Mouse (Mus musculus): ENCODE data around the gene Fam19a1. TPM values are rescaled to one million over a fixed set of nuclear protein-coding genes. Genes with fewer than 3 reads are reported as not detected.
A peak's percentile ranks its signal among the peaks of the same experiment; 100 is the strongest.

The Fam19a1 gene
- polyA plus RNA-seq, 1 experiment from 2014 or later: 21.5 TPM

DNA sequence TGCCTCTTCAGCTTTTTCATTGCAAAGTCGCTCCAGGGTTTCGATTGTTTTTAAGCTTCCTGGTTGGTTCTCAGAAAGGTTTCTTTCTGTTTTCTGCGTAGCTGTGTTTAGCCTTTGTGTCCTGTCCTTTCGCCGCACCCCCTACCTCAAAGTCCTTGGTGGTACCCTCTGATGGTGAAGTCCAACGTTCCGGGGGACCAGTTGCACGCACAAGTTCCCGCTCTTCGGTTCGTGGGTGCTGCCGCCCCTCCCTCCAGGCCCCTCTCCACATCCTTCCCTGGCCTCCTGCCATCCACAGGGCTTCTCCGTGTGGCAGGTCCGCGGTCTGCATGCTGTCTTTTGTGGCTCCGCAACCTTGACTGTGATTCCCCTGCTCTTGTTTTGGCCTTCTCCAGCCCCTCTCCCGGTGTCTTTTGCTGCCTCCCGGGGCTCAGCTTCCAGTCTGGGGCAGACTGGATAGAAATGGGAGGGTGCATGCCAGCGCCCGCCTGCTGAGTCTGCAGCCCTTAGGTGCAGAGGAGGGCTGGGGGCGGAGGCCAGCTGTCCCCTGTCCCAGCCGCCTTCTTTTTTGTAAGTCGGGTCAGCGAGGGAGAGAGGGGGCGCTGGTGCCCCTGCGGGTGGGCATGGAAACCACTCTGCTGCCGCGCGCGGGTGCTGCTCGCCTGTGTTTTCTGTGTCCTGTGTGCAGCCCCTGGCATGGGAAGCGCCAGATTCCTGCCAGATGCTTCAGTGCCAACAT lies 3.7 kb downstream of the Fam19a1 start:
- H3K27ac ChIP-seq (replicated peaks; ENCODE audit: low read depth, low read length): peak overlapping the region; percentile 66
- no peaks in the 10 kb centered on the region for H3K36me3 ChIP-seq (ENCODE audit: control insufficient read depth, insufficient read depth, low read length)
- DNase-seq (peak; percentile 82), ATAC-seq (ENCODE audit: low FRiP score, low TSS enrichment) (peak; percentile 82)
- H3K9me3 ChIP-seq (ENCODE audit: control insufficient read depth, low read length): no peaks in the 10 kb centered on the region
- peak overlapping the region; percentile 92 for H3K4me2 ChIP-seq (ENCODE audit: low read length)
- WGBS: under 1% methylated on average over 32 of the region's 32 CpGs
- no peaks in the 10 kb centered on the region for H3K27me3 ChIP-seq (ENCODE audit: control insufficient read depth, insufficient read depth, low read length)
- H3K9ac ChIP-seq (replicated peaks; ENCODE audit: low read length): peak overlapping the region; percentile 75
- peak overlapping the region; percentile 59 for H3K4me3 ChIP-seq (replicated peaks; ENCODE audit: low read depth, low read length)
- peaks cover 18% of the 10 kb centered on the region for H3K4me1 ChIP-seq (ENCODE audit: control insufficient read depth, insufficient read depth, low read length)

DNA sequence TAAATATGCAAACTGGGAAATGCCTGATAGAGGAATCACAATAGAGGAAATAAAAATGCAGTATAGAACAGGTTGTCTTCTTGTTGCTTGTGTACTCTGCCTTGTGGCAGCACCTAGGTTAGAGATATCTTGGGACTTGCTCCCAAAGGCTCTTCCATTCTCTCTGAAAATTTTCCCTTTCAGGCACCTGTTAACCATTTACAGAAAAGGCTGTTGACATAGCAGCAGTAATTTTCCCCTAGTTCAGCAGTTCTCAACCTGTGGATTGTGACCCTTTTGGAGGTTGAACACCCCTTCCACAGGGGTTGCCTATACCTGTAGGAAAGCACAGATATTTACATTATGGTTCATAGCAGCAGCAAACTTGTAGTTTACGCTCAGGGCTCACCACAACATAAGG lies 30.4 kb downstream of the Fam19a1 start:
- H3K36me3 ChIP-seq (ENCODE audit: control insufficient read depth, insufficient read depth, low read length): no peaks in the 10 kb centered on the region
- DNase-seq (no peak), ATAC-seq (ENCODE audit: low FRiP score, low TSS enrichment) (no peak)
- H3K9me3 ChIP-seq (ENCODE audit: control insufficient read depth, low read length): no peaks in the 10 kb centered on the region
- H3K4me2 ChIP-seq (ENCODE audit: low read length): no peak overlapping the region
- no peak overlapping the region for H3K27ac ChIP-seq (replicated peaks; ENCODE audit: low read depth, low read length)
- no peak overlapping the region for H3K9ac ChIP-seq (replicated peaks; ENCODE audit: low read length)
- 95% methylated on average over 1 of the region's 1 CpGs for WGBS
- H3K4me3 ChIP-seq (replicated peaks; ENCODE audit: low read depth, low read length): no peak overlapping the region
- H3K4me1 ChIP-seq (ENCODE audit: control insufficient read depth, insufficient read depth, low read length): no peaks in the 10 kb centered on the region
- no peaks in the 10 kb centered on the region for H3K27me3 ChIP-seq (ENCODE audit: control insufficient read depth, insufficient read depth, low read length)

DNA sequence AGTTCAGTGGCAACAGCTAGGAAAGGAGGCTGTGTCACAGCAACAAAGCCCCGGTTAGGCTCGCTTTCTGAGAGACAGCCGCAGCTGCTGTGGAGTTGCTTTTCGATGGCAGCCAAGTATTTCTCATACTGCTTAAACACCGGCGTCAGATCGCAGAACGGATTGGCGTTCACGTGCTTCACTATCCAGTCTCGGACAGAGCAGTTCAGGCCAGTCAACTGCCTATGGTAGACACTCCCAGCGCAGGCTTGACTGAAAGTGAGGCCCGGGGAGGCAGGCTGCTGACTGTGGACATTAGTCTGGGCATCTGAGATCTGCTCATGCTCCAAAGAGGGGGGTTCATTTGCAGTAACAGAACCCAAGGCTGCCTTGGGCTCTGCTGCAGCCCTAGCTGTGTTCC lies 52.4 kb downstream of the Fam19a1 start:
- Histone ChIP-seq H3K27me3 (ENCODE audit: control insufficient read depth, insufficient read depth, low read length) (no peaks in the 10 kb centered on the region), H3K9me3 (ENCODE audit: control insufficient read depth, low read length) (no peaks in the 10 kb centered on the region), H3K4me2 (ENCODE audit: low read length) (no peak overlapping the region), H3K4me3 (replicated peaks; ENCODE audit: low read depth, low read length) (no peak overlapping the region), H3K4me1 (ENCODE audit: control insufficient read depth, insufficient read depth, low read length) (no peaks in the 10 kb centered on the region), H3K9ac (replicated peaks; ENCODE audit: low read length) (no peak overlapping the region), H3K27ac (replicated peaks; ENCODE audit: low read depth, low read length) (no peak overlapping the region), H3K36me3 (ENCODE audit: control insufficient read depth, insufficient read depth, low read length) (no peaks in the 10 kb centered on the region)
- WGBS: 93% methylated on average over 13 of the region's 13 CpGs
- no peak for DNase-seq
- no peak for ATAC-seq (ENCODE audit: low FRiP score, low TSS enrichment)

DNA sequence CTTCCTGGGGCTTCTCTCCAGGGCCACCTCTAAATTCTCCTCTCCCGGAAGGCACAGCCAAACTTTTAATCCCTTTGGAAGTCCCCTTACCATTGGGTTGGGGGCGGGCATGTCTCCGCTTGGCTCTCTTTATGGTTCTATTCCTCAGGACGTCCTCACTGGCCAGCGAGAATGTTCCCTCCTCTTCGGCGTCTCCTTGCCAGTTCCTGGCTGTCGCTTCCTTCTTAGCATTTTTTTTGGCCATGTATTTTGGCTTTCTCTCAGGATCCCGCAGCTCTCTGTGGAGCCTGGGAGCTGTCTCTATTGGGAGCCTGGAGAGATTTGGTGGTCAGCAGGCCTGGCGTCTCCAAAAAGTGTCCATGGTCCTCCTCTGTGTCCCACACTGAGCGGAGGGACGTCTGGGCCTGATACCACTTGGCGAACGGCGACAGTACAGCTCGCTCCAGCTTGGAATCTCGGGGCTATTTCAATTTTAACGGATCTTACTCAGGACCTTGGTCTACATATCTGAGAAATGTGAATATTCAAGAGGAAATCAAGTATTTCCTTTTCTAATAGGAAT lies 52.9 kb downstream of the Fam19a1 start, which contains the start of gene 1700123L14Rik:
1700123L14Rik (minus strand) TSS at position 426 of the 562 bp plus-strand sequence.
- ATAC-seq (ENCODE audit: low FRiP score, low TSS enrichment): no peak
- no peaks in the 10 kb centered on the region for H3K4me1 ChIP-seq (ENCODE audit: control insufficient read depth, insufficient read depth, low read length)
- 86% methylated on average over 18 of the region's 18 CpGs for WGBS

DNA sequence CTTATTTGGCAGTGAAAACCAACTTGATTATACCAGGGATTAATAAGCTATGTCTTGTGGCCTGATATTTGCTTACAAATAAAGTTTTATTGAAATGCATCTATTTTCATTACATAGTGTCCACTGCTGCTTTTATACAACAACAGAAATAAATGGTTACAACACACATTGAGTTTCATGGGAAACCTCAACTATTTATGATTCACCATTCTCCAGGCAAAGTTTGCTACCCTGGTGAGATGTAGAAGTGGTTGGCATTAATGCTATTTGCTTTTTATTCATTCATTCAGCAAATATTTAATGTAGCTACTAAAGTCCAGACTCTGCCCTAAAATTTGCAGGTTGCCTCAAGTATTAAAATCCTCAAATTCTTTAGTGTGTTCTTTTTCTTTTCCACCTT lies 54.1 kb downstream of the Fam19a1 start:
- H3K9me3 ChIP-seq (ENCODE audit: control insufficient read depth, low read length): no peaks in the 10 kb centered on the region
- ATAC-seq (ENCODE audit: low FRiP score, low TSS enrichment) (no peak), DNase-seq (no peak)
- H3K4me1 ChIP-seq (ENCODE audit: control insufficient read depth, insufficient read depth, low read length): no peaks in the 10 kb centered on the region
- H3K27me3 ChIP-seq (ENCODE audit: control insufficient read depth, insufficient read depth, low read length): no peaks in the 10 kb centered on the region
- no peak overlapping the region for H3K9ac ChIP-seq (replicated peaks; ENCODE audit: low read length)
- no peaks in the 10 kb centered on the region for H3K36me3 ChIP-seq (ENCODE audit: control insufficient read depth, insufficient read depth, low read length)
- no peak overlapping the region for H3K4me2 ChIP-seq (ENCODE audit: low read length)
- H3K27ac ChIP-seq (replicated peaks; ENCODE audit: low read depth, low read length): no peak overlapping the region
- H3K4me3 ChIP-seq (replicated peaks; ENCODE audit: low read depth, low read length): no peak overlapping the region

More for the DNA sequence above, 52.9 kb downstream of the Fam19a1 start, which contains the start of gene 1700123L14Rik:
- DNase-seq: no peak
- Histone ChIP-seq H3K4me2 (ENCODE audit: low read length) (no peak within 1 kb of the TSS), H3K27ac (replicated peaks; ENCODE audit: low read depth, low read length) (no peak within 1 kb of the TSS), H3K36me3 (ENCODE audit: control insufficient read depth, insufficient read depth, low read length) (no peaks in the 10 kb centered on the region), H3K9ac (replicated peaks; ENCODE audit: low read length) (no peak within 1 kb of the TSS), H3K27me3 (ENCODE audit: control insufficient read depth, insufficient read depth, low read length) (no peaks in the 10 kb centered on the region), H3K9me3 (ENCODE audit: control insufficient read depth, low read length) (no peaks in the 10 kb centered on the region), H3K4me3 (replicated peaks; ENCODE audit: low read depth, low read length) (no peak within 1 kb of the TSS)

DNA sequence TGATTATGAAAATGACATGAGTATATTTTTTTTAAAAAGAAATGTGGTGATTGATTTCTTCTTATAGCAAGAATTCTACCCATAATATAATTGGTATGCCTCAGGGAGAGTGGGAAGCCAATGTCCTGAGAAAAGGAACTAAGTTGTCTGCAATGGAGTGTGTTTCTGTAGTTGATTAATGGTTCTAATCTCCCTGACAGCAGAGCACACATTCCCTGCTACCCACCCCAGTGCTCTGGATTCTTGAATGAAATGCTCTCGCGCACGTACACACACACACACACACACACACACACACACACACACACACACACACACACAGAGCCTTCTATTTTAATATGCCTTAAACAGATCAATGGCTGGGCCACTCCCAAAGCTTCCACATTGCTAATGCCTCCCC lies 60.7 kb downstream of the Fam19a1 start:
- H3K27me3 ChIP-seq (ENCODE audit: control insufficient read depth, insufficient read depth, low read length): no peaks in the 10 kb centered on the region

DNA sequence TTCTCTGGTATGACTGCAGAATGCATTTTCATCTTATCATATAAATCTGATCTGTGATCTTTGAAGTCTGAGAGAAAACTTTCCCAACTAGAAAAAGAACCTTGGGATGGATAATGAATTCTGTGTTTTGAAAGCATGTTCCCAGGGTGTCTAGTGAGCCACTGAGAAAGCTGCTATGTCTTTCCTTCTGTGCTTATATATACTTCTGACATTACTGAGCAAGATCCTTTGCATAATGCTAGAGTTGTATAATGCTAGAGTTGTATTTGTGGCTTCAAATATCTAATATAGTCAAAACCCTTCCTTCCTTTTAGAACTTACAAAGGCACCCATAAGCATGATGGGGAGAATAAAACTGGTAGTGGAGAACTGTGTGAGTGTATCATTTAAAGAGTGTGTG lies 65.6 kb downstream of the Fam19a1 start:
- H3K36me3 ChIP-seq (ENCODE audit: control insufficient read depth, insufficient read depth, low read length): no peaks in the 10 kb centered on the region
- H3K27ac ChIP-seq (replicated peaks; ENCODE audit: low read depth, low read length): no peak overlapping the region
- no peak overlapping the region for H3K4me3 ChIP-seq (replicated peaks; ENCODE audit: low read depth, low read length)
- DNase-seq (no peak), ATAC-seq (ENCODE audit: low FRiP score, low TSS enrichment) (no peak)
- no peak overlapping the region for H3K4me2 ChIP-seq (ENCODE audit: low read length)
- no peak overlapping the region for H3K9ac ChIP-seq (replicated peaks; ENCODE audit: low read length)
- H3K27me3 ChIP-seq (ENCODE audit: control insufficient read depth, insufficient read depth, low read length): no peaks in the 10 kb centered on the region
- H3K4me1 ChIP-seq (ENCODE audit: control insufficient read depth, insufficient read depth, low read length): no peaks in the 10 kb centered on the region
- no peaks in the 10 kb centered on the region for H3K9me3 ChIP-seq (ENCODE audit: control insufficient read depth, low read length)

More for the DNA sequence above, 60.7 kb downstream of the Fam19a1 start:
- no peak overlapping the region for H3K4me2 ChIP-seq (ENCODE audit: low read length)
- no peaks in the 10 kb centered on the region for H3K4me1 ChIP-seq (ENCODE audit: control insufficient read depth, insufficient read depth, low read length)
- H3K4me3 ChIP-seq (replicated peaks; ENCODE audit: low read depth, low read length): no peak overlapping the region
- no peaks in the 10 kb centered on the region for H3K9me3 ChIP-seq (ENCODE audit: control insufficient read depth, low read length)
- 82% methylated on average over 3 of the region's 3 CpGs for WGBS
- no peak overlapping the region for H3K27ac ChIP-seq (replicated peaks; ENCODE audit: low read depth, low read length)
- no peak overlapping the region for H3K9ac ChIP-seq (replicated peaks; ENCODE audit: low read length)
- no peak for ATAC-seq (ENCODE audit: low FRiP score, low TSS enrichment)
- no peaks in the 10 kb centered on the region for H3K36me3 ChIP-seq (ENCODE audit: control insufficient read depth, insufficient read depth, low read length)
- no peak for DNase-seq

DNA sequence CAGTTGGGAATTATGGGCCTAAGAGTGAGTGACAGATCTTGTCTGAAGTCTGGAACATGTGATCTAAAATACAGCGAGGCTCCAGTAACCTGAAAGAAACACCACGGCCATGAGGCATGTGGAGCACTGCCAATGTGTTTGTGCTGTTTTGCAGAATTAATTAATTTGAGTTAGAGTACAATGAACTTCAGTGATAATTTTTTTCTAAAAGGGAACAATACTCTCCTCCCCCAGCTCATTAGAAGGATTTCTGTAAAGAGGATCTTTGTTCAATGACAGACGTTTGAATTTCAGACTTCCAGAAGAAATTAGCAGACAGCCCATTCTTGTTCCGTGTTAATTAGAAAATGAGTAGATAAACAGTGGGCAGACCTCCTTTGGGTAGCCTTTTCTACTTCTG lies 70.4 kb downstream of the Fam19a1 start:
- Histone ChIP-seq H3K27me3 (ENCODE audit: control insufficient read depth, insufficient read depth, low read length) (no peaks in the 10 kb centered on the region), H3K4me2 (ENCODE audit: low read length) (no peak overlapping the region), H3K9ac (replicated peaks; ENCODE audit: low read length) (no peak overlapping the region), H3K27ac (replicated peaks; ENCODE audit: low read depth, low read length) (no peak overlapping the region), H3K4me1 (ENCODE audit: control insufficient read depth, insufficient read depth, low read length) (no peaks in the 10 kb centered on the region), H3K4me3 (replicated peaks; ENCODE audit: low read depth, low read length) (no peak overlapping the region), H3K9me3 (ENCODE audit: control insufficient read depth, low read length) (no peaks in the 10 kb centered on the region), H3K36me3 (ENCODE audit: control insufficient read depth, insufficient read depth, low read length) (no peaks in the 10 kb centered on the region)
- ATAC-seq (ENCODE audit: low FRiP score, low TSS enrichment): no peak
- peak; percentile 23 for DNase-seq
- WGBS: 59% methylated on average over 4 of the region's 4 CpGs

DNA sequence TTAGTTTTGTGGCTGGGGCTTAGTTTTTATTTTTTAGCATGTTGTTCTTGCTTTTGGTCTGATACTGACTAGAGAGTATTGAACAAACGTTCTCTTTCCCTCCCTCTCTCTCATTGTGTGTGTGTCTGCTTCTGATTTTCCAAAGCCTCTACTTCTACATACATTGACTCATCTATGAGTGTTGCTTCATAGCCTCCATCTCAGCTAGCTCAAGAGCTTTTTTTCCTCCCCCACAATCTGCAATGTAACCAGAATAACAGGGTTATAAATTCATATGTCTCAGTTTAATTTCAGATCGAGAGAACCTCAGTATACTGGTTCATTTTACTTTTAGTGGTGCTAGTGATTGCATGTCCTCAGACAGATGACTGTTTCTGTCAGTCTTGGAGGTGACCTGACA lies 73.6 kb downstream of the Fam19a1 start:
- no peak overlapping the region for H3K4me2 ChIP-seq (ENCODE audit: low read length)
- no peak for ATAC-seq (ENCODE audit: low FRiP score, low TSS enrichment)
- no peak overlapping the region for H3K27ac ChIP-seq (replicated peaks; ENCODE audit: low read depth, low read length)
- no peak overlapping the region for H3K9ac ChIP-seq (replicated peaks; ENCODE audit: low read length)
- H3K4me1 ChIP-seq (ENCODE audit: control insufficient read depth, insufficient read depth, low read length): no peaks in the 10 kb centered on the region
- H3K4me3 ChIP-seq (replicated peaks; ENCODE audit: low read depth, low read length): no peak overlapping the region
- H3K27me3 ChIP-seq (ENCODE audit: control insufficient read depth, insufficient read depth, low read length): no peaks in the 10 kb centered on the region
- H3K9me3 ChIP-seq (ENCODE audit: control insufficient read depth, low read length): no peaks in the 10 kb centered on the region
- no peak for DNase-seq
- WGBS: 76% methylated on average over 2 of the region's 2 CpGs
- no peaks in the 10 kb centered on the region for H3K36me3 ChIP-seq (ENCODE audit: control insufficient read depth, insufficient read depth, low read length)

All from midbrain, embryonic 14.5 days (tissue).